Mouse (Mus musculus): ENCODE measurements around the gene Dync2h1.

- TF ChIP-seq CTCF (IDR thresholded peaks at IDR 0.05) (no peak), EP300 (IDR thresholded peaks at IDR 0.05; ENCODE audit: insufficient read depth, low read depth, low read length) (no peak)
Measured at GRCm38 (mm10) chr9:7221024-7221423, 36.8 kb upstream of the Dync2h1 start.

Data from heart, adult 2 months (tissue).